Mouse (Mus musculus) testis, adult 2 months (tissue): ENCODE results near the gene Ehd4. TPM values are rescaled to one million over a fixed set of nuclear protein-coding genes. Genes with fewer than 3 reads are reported as not detected.

ENCODE experiments used
- H3K27ac ChIP-seq: fragments of 200-500 bp; 2 replicates; pipeline ENCODE4 v1.5.1; 2012; ENCODE audit warnings: low read depth, low read length; ENCODE audit not compliant: control insufficient read depth, insufficient read depth
- H3K27me3 ChIP-seq: fragments of 200-500 bp; 2 replicates; pipeline ENCODE4 v1.6.1; 2012; ENCODE audit warnings: mild to moderate bottlenecking, low read length, moderate library complexity; ENCODE audit not compliant: control insufficient read depth, insufficient read depth
- H3K36me3 ChIP-seq: fragments of 200-500 bp; 2 replicates; pipeline ENCODE4 v1.6.1; 2012; ENCODE audit warnings: mild to moderate bottlenecking, low read length; ENCODE audit not compliant: control insufficient read depth, insufficient read depth
- H3K4me1 ChIP-seq: fragments of 200-500 bp; 2 replicates; pipeline ENCODE4 v1.6.1; 2012; ENCODE audit warnings: low read length; ENCODE audit not compliant: control insufficient read depth, insufficient read depth
- H3K4me3 ChIP-seq: fragments of 200-500 bp; 2 replicates; pipeline ENCODE4 v1.5.1; 2012; ENCODE audit warnings: low read depth, mild to moderate bottlenecking, low read length, moderate library complexity, mixed read lengths; ENCODE audit not compliant: control insufficient read depth
- CTCF ChIP-seq: fragments of 200-500 bp; IDR thresholded peaks from 2 replicates; pipeline ENCODE4 v1.5.1; 2012; ENCODE audit warnings: low read depth, mild to moderate bottlenecking, inconsistent platforms, low read length, moderate library complexity; ENCODE audit not compliant: control insufficient read depth, insufficient read depth, insufficient replicate concordance
- POLR2A ChIP-seq: fragments of 200-500 bp; IDR thresholded peaks from 2 replicates; pipeline ENCODE4 v1.6.1; 2012; ENCODE audit warnings: low read depth, mild to moderate bottlenecking, inconsistent platforms, low read length, moderate library complexity; ENCODE audit not compliant: control insufficient read depth
- polyA plus RNA-seq: library from polyadenylated mRNA; depleted of rRNA; stranded (reverse); fragments of >200 nt; gene quantifications from 2 replicates; pipeline ENCODE4 v1.2.3, GENCODE M21; 2012; rRNA removed

Ehd4 gene
- polyA plus RNA-seq, 1 experiment: 3.4 TPM

DNA sequence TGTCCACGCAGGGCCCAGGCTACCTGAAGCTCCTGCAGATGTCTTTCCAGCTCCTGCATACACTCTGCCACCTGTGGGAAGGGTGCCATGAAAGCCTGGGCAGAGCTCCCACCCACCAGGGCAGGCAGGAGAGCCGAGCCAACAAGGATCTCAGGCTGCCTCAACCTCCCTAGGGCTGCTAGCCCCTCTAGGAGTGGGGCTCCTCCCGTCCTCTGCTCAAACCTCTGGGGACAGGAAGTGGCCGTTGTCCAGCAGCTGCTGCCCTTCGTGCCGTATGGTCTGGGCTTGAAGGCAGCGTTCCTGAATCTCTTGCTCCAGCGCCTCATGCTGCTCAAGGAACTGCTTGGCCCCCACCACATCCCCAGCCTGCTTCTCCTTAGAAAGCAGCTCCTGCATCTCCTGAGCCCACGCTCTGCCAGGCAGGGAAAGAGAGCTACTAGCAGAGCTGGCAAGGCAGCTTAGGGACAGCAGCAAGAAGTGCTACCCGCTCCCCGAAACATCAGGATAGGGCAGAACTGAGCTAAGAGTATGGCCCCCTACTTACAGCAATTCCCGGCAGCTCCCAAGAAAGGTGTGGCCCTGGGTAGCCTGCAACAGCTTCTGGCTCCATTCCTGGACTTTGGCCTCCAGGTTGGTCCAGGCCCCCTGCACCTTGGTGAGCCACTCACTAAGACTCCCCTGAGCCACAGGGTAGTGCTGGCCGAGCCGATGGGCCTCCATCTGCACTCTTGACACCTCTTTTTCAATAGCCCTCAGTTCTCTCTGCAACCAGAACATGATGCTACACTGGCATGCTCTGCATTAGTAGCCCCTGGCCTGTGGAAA, 107.7 kb downstream of the Ehd4 start:
- Histone ChIP-seq H3K36me3 (no peaks in the 10 kb centered on the region; the same call in 1 of the 2 replicates), H3K4me1 (peaks cover 4% of the 10 kb centered on the region), H3K27me3 (no peaks in the 10 kb centered on the region), H3K27ac (no peak overlapping the region), H3K4me3 (no peak overlapping the region)
- TF ChIP-seq CTCF: no peak
- no peak for TF ChIP-seq POLR2A

DNA sequence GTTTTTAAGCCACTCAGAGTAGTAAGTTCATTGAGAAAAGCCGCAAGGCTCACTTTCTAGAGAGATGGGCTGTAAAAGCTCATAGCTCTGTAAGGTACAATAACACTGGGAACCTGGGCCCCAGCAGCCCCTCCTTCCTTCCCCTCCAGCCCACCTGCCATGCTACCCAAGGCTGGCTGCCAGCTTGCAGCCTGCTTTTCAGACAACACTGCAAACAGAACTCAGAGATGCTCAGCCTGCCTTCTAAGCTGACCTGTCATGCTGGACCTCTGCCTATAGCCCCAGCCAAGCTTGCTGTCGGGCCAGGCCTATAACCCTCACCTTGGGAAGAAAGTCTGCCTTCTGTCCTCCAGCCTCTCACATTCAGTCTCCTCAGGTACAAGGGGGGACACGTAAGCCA, 109.7 kb downstream of the Ehd4 start:
- H3K27ac ChIP-seq: no peak overlapping the region

DNA sequence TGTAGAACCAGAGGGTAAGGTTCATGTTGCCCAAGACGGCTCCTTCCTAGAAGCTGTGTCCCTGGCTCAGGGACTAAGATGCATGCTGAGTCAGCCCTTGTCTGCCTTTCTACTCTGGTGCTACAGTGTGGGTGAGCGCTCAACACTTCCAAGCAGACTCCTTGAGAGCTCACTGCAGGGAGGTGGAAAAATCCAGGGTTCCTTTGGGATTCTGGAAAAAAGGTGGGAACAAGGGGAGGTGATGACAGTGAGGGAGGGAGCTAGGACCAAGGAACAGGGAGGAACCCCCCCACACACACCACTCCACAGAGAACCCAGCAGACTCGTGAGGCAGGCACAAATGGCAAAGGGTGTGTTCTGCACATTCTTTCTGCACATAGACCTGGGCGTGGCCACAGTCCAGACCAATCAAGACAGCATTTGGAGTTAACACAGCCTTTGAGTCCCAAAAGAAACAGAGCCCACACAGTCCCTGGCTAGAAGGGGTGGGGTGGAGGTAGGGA, 110.3 kb downstream of the Ehd4 start:
- no peak for TF ChIP-seq POLR2A
- TF ChIP-seq CTCF: no peak
- Histone ChIP-seq H3K4me3 (no peak overlapping the region), H3K27ac (no peak overlapping the region), H3K4me1 (peaks cover 4% of the 10 kb centered on the region), H3K36me3 (no peaks in the 10 kb centered on the region; the same call in none of the 2 replicates), H3K27me3 (no peaks in the 10 kb centered on the region)

More for the DNA sequence above, 109.7 kb downstream of the Ehd4 start:
- Histone ChIP-seq H3K4me3 (no peak overlapping the region), H3K27me3 (no peaks in the 10 kb centered on the region), H3K4me1 (peaks cover 4% of the 10 kb centered on the region), H3K36me3 (no peaks in the 10 kb centered on the region; the same call in none of the 2 replicates)
- no peak for TF ChIP-seq POLR2A
- TF ChIP-seq CTCF: no peak

DNA sequence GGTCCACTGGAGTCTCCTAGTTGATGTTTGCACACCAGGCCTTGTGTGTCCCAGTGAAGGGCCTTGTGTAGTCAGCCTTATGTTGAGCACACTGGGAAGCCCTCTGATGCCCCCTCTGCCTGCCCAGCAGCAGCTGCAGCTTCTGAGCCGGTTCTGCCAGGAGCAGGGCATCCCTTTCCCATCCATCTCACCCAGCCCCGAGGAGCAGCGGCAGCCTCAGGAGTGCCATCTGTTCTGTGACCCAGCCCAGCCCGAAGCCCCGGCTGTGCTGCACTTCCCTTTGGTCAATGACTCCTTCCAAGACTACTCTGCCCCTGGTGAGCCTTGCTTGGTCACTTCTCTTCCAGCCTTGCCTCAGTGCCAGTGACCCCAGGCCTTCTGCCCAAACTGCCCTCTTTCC, 113.4 kb downstream of the Ehd4 start:
- no peak for TF ChIP-seq POLR2A
- no peak for TF ChIP-seq CTCF
- Histone ChIP-seq H3K4me3 (no peak overlapping the region), H3K4me1 (no peaks in the 10 kb centered on the region; the same call in 1 of the 2 replicates), H3K27ac (no peak overlapping the region), H3K36me3 (no peaks in the 10 kb centered on the region; the same call in none of the 2 replicates), H3K27me3 (no peaks in the 10 kb centered on the region)

Other genes with a start within 250 kb of the Ehd4 start
- 53.2 and 66.1 TPM in 2 replicates for gene Mapkbp1, start 181.9 kb downstream of the Ehd4 start, polyA plus RNA-seq
- gene Jmjd7, start 127.1 kb downstream of the Ehd4 start, polyA plus RNA-seq: 6.4 and 7.3 TPM in 2 replicates
- 3.1 and 3.7 TPM in 2 replicates for gene Gm28042, start 127.1 kb downstream of the Ehd4 start, polyA plus RNA-seq
- gene Pla2g4b, start 121.2 kb downstream of the Ehd4 start, polyA plus RNA-seq: 2.7 and 4.1 TPM in 2 replicates
- 0.68 and 1.1 TPM in 2 replicates for gene Pla2g4e, start 90.7 kb upstream of the Ehd4 start, polyA plus RNA-seq
- 5.8 and 6.2 TPM in 2 replicates for gene Pla2g4d, start 134.6 kb upstream of the Ehd4 start, polyA plus RNA-seq
- gene Pla2g4f, start 159.6 kb upstream of the Ehd4 start, polyA plus RNA-seq: 0.20 and 0.31 TPM in 2 replicates
- 10.6 and 11.4 TPM in 2 replicates for gene Vps39, start 198.5 kb upstream of the Ehd4 start, polyA plus RNA-seq
- 7.2 and 8.4 TPM in 2 replicates for gene Ganc, start 249.3 kb upstream of the Ehd4 start, polyA plus RNA-seq
- 6.7 and 7.2 TPM in 2 replicates for gene Tmem87a, start 249.5 kb upstream of the Ehd4 start, polyA plus RNA-seq